Mouse (Mus musculus) bone marrow macrophage, adult 2 months (primary cell): ENCODE measurements around the gene Rbms3.

Source experiments
- CTCF ChIP-seq: IDR thresholded peaks from 2 replicates; pipeline ENCODE4 v1.5.1; 2012; ENCODE audit warnings: low read depth, mild to moderate bottlenecking, low read length, moderate library complexity
- POLR2A ChIP-seq: IDR thresholded peaks from 2 replicates; pipeline ENCODE4 v1.6.1; 2012; ENCODE audit warnings: mild to moderate bottlenecking, low read depth, low read length, borderline replicate concordance

DNA sequence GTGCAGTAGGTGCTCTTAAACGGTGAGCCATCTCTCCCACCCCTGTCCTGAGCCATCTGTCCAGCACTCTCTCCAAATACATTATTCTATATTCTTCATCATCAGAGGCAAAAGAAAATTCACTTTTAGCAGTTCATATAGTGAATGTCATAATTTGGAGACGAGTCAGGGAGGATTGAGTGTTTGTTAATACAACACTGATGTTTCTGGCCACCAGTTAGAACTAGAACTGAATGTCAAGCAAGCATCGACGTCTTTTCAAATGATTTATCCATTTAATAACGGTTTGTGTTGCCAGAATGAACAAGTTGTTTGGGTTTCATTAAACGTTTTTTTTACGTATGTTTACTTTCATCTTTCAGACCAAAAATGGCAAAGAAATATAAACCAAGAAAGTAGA is 901.1 kb downstream of the Rbms3 start:
- TF ChIP-seq POLR2A (no peak), CTCF (no peak)
